Mouse (Mus musculus) E14TG2a.4 (cell line): ENCODE data around the gene Cdc73.

Experiments used
- CTCF ChIP-seq: conservative IDR thresholded peaks from 2 replicates; pipeline ENCODE4 v1.5.1; 2014; ENCODE audit warnings: low read length
- NANOG ChIP-seq: IDR thresholded peaks from 2 replicates; pipeline ENCODE4 v1.6.1; 2014; ENCODE audit warnings: borderline replicate concordance, low read length, mixed read lengths

DNA sequence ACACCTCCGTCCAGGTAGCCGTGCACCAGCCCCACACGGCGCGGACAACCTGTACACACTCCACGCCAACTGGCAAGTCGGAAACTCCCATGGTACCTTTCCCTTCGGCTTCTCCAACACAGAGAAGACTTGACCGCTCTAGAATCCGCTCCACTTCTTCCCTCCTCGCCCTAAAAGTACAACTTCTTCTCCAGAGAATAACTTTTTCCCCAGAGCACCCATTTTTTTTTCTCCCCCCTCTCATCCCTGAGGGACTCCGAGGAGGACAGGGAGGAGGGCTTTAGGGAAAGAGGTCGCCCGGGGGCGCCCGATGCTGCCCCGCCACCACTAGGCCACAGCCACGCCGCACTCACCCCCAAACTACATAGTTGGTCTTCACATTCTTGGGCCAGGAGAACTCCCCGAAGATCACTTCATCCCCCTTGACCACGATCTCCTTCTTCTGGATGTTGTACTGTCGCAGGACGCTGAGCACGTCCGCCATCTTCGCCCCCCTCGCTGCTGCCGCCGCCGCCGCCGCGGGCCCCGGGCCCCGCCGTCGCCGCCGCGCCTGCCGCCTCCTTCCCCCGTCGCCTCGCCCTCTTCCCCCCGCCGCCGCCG, 452 bp downstream of the Cdc73 start:
- no peak for TF ChIP-seq CTCF
- no peak for TF ChIP-seq NANOG
